Mouse (Mus musculus): ENCODE measurements around the gene Tbata. TPM values are rescaled to one million over a fixed set of nuclear protein-coding genes. Genes with fewer than 3 reads are reported as not detected.

Tbata gene
- polyA plus RNA-seq, 1 experiment from 2014 or later, result not detected

- H3K36me3 ChIP-seq, result no peaks in the 10 kb centered on the region
- WGBS, result 63% methylated on average over 2 of the region's 2 CpGs
- no peak for ATAC-seq (ENCODE audit: insufficient read depth, low FRiP score, low read depth)
- H3K27me3 ChIP-seq (replicated peaks), result no peaks in the 10 kb centered on the region
- H3K9me3 ChIP-seq, result no peaks in the 10 kb centered on the region
- H3K4me3 ChIP-seq (replicated peaks), result no peak overlapping the region
- H3K4me2 ChIP-seq, result no peak overlapping the region
- no peak overlapping the region for H3K9ac ChIP-seq
- H3K27ac ChIP-seq, result no peak overlapping the region
- H3K4me1 ChIP-seq, result no peaks in the 10 kb centered on the region
Observed at GRCm38 (mm10) chr10:61168393-61168792, 3.4 kb upstream of the Tbata start.

GRCm38 (mm10) chr10:61172496-61172895, 742 bp downstream of the Tbata start:
- Histone ChIP-seq H3K9ac (no peak overlapping the region), H3K36me3 (no peaks in the 10 kb centered on the region), H3K27ac (no peak overlapping the region), H3K27me3 (replicated peaks) (no peaks in the 10 kb centered on the region), H3K9me3 (no peaks in the 10 kb centered on the region), H3K4me3 (replicated peaks) (no peak overlapping the region), H3K4me2 (no peak overlapping the region), H3K4me1 (0 out of 2 replicates have a peak, but pooled peaks cover 9% of the 10 kb centered on the region)
- ATAC-seq (ENCODE audit: insufficient read depth, low FRiP score, low read depth), result no peak
- WGBS, result 74% methylated on average over 4 of the region's 4 CpGs

GRCm38 (mm10) chr10:61174711-61175441, 3.1 kb downstream of the Tbata start:
- H3K4me1 ChIP-seq, result 0 out of 2 replicates have a peak, but pooled peaks cover 9% of the 10 kb centered on the region
- no peak overlapping the region for H3K9ac ChIP-seq
- ATAC-seq (ENCODE audit: insufficient read depth, low FRiP score, low read depth), result no peak
- H3K36me3 ChIP-seq, result no peaks in the 10 kb centered on the region
- H3K9me3 ChIP-seq, result no peaks in the 10 kb centered on the region
- WGBS, result 47% methylated on average over 12 of the region's 13 CpGs
- H3K27me3 ChIP-seq (replicated peaks), result 0 out of 2 replicates have a peak, but pooled peaks cover 4% of the 10 kb centered on the region
- no peak overlapping the region for H3K4me3 ChIP-seq (replicated peaks)
- H3K4me2 ChIP-seq, result no peak overlapping the region
- H3K27ac ChIP-seq, result no peak overlapping the region

GRCm38 (mm10) chr10:61175442-61176204, 3.9 kb downstream of the Tbata start:
- Histone ChIP-seq H3K4me3 (replicated peaks) (no peak overlapping the region), H3K4me1 (0 out of 2 replicates have a peak, but pooled peaks cover 9% of the 10 kb centered on the region), H3K27me3 (replicated peaks) (0 out of 2 replicates have a peak, but pooled peaks cover 4% of the 10 kb centered on the region), H3K9me3 (no peaks in the 10 kb centered on the region), H3K9ac (no peak overlapping the region), H3K36me3 (no peaks in the 10 kb centered on the region), H3K4me2 (peak overlapping the region; percentile 36), H3K27ac (no peak overlapping the region)
- 13% methylated on average over 24 of the region's 24 CpGs for WGBS
- ATAC-seq (ENCODE audit: insufficient read depth, low FRiP score, low read depth), result peak; percentile 63

GRCm38 (mm10) chr10:61176221-61176790, 4.6 kb downstream of the Tbata start:
- no peak for ATAC-seq (ENCODE audit: insufficient read depth, low FRiP score, low read depth)
- no peaks in the 10 kb centered on the region for H3K9me3 ChIP-seq
- no peak overlapping the region for H3K4me3 ChIP-seq (replicated peaks)
- H3K4me1 ChIP-seq, result 0 out of 2 replicates have a peak, but pooled peaks cover 9% of the 10 kb centered on the region
- WGBS, result 42% methylated on average over 7 of the region's 7 CpGs
- H3K9ac ChIP-seq, result no peak overlapping the region
- no peaks in the 10 kb centered on the region for H3K36me3 ChIP-seq
- 0 out of 2 replicates have a peak, but pooled peaks cover 4% of the 10 kb centered on the region for H3K27me3 ChIP-seq (replicated peaks)
- peak overlapping the region; percentile 36 for H3K4me2 ChIP-seq
- no peak overlapping the region for H3K27ac ChIP-seq

- ATAC-seq (ENCODE audit: insufficient read depth, low FRiP score, low read depth), result no peak
- Histone ChIP-seq H3K27ac (no peak overlapping the region), H3K36me3 (no peaks in the 10 kb centered on the region), H3K4me3 (replicated peaks) (no peak overlapping the region), H3K9me3 (no peaks in the 10 kb centered on the region), H3K9ac (no peak overlapping the region), H3K4me2 (no peak overlapping the region), H3K27me3 (replicated peaks) (0 out of 2 replicates have a peak, but pooled peaks cover 4% of the 10 kb centered on the region), H3K4me1 (0 out of 2 replicates have a peak, but pooled peaks cover 9% of the 10 kb centered on the region)
- 86% methylated on average over 4 of the region's 4 CpGs for WGBS
Observed at GRCm38 (mm10) chr10:61177751-61178150, 6.0 kb downstream of the Tbata start.

- no peak for ATAC-seq (ENCODE audit: insufficient read depth, low FRiP score, low read depth)
Observed at GRCm38 (mm10) chr10:61178687-61179086, 6.9 kb downstream of the Tbata start.

GRCm38 (mm10) chr10:61179927-61180326, 8.2 kb downstream of the Tbata start:
- no peak overlapping the region for H3K9ac ChIP-seq
- no peaks in the 10 kb centered on the region for H3K9me3 ChIP-seq
- no peak overlapping the region for H3K27ac ChIP-seq
- no peak for ATAC-seq (ENCODE audit: insufficient read depth, low FRiP score, low read depth)
- no peak overlapping the region for H3K4me3 ChIP-seq (replicated peaks)
- no peaks in the 10 kb centered on the region for H3K36me3 ChIP-seq
- 0 out of 2 replicates have a peak, but pooled peaks cover 9% of the 10 kb centered on the region for H3K4me1 ChIP-seq
- 65% methylated on average over 6 of the region's 6 CpGs for WGBS
- 0 out of 2 replicates have a peak, but pooled peaks cover 4% of the 10 kb centered on the region for H3K27me3 ChIP-seq (replicated peaks)
- H3K4me2 ChIP-seq, result no peak overlapping the region

More at GRCm38 (mm10) chr10:61178687-61179086, 6.9 kb downstream of the Tbata start:
- no peak overlapping the region for H3K27ac ChIP-seq
- 0 out of 2 replicates have a peak, but pooled peaks cover 9% of the 10 kb centered on the region for H3K4me1 ChIP-seq
- 84% methylated on average over 8 of the region's 8 CpGs for WGBS
- H3K4me3 ChIP-seq (replicated peaks), result no peak overlapping the region
- no peaks in the 10 kb centered on the region for H3K9me3 ChIP-seq
- no peaks in the 10 kb centered on the region for H3K36me3 ChIP-seq
- H3K9ac ChIP-seq, result no peak overlapping the region
- H3K27me3 ChIP-seq (replicated peaks), result 0 out of 2 replicates have a peak, but pooled peaks cover 4% of the 10 kb centered on the region
- no peak overlapping the region for H3K4me2 ChIP-seq

- Histone ChIP-seq H3K36me3 (no peaks in the 10 kb centered on the region), H3K4me2 (no peak overlapping the region), H3K9ac (no peak overlapping the region), H3K27me3 (replicated peaks) (no peaks in the 10 kb centered on the region), H3K4me1 (no peaks in the 10 kb centered on the region), H3K27ac (no peak overlapping the region), H3K4me3 (replicated peaks) (no peak overlapping the region), H3K9me3 (no peaks in the 10 kb centered on the region)
- 70% methylated on average over 3 of the region's 3 CpGs for WGBS
- ATAC-seq (ENCODE audit: insufficient read depth, low FRiP score, low read depth), result no peak
Observed at GRCm38 (mm10) chr10:61187001-61187400, 15.2 kb downstream of the Tbata start.

- H3K4me1 ChIP-seq, result no peaks in the 10 kb centered on the region
- no peak overlapping the region for H3K9ac ChIP-seq
- H3K27ac ChIP-seq, result no peak overlapping the region
- no peak for ATAC-seq (ENCODE audit: insufficient read depth, low FRiP score, low read depth)
- no peaks in the 10 kb centered on the region for H3K36me3 ChIP-seq
- H3K27me3 ChIP-seq (replicated peaks), result no peaks in the 10 kb centered on the region
- no peak overlapping the region for H3K4me2 ChIP-seq
- 72% methylated on average over 3 of the region's 3 CpGs for WGBS
- H3K9me3 ChIP-seq, result no peaks in the 10 kb centered on the region
- no peak overlapping the region for H3K4me3 ChIP-seq (replicated peaks)
Observed at GRCm38 (mm10) chr10:61188010-61188409, 16.3 kb downstream of the Tbata start.

GRCm38 (mm10) chr10:61194611-61195010, 22.9 kb downstream of the Tbata start:
- WGBS, result 72% methylated on average over 9 of the region's 9 CpGs
- H3K27ac ChIP-seq, result no peak overlapping the region
- no peak overlapping the region for H3K4me3 ChIP-seq (replicated peaks)
- H3K4me1 ChIP-seq, result peaks cover under 1% of the 10 kb centered on the region; the same call in 1 of the 2 replicates
- no peaks in the 10 kb centered on the region for H3K36me3 ChIP-seq
- no peaks in the 10 kb centered on the region for H3K9me3 ChIP-seq
- no peak for ATAC-seq (ENCODE audit: insufficient read depth, low FRiP score, low read depth)
- H3K9ac ChIP-seq, result no peak overlapping the region
- H3K27me3 ChIP-seq (replicated peaks), result no peaks in the 10 kb centered on the region
- no peak overlapping the region for H3K4me2 ChIP-seq

Measured in stomach, embryonic 15.5 days (tissue).